Mouse (Mus musculus) hindbrain, embryonic 14.5 days (tissue): ENCODE measurements around the gene Syne2. TPM values are rescaled to one million over a fixed set of nuclear protein-coding genes. Genes with fewer than 3 reads are reported as not detected.
A peak's percentile ranks its signal among the peaks of the same experiment; 100 is the strongest.

Experiments used
- ATAC-seq: fragments of 200-750 bp; cut with Nextera tagmentation; 2 replicates; pipeline ENCODE4 v1.8.0; 2017; ENCODE audit warnings: moderate number of reproducible peaks, mild to moderate bottlenecking, moderate TSS enrichment, moderate library complexity; ENCODE audit not compliant: low FRiP score
- DNase-seq: peaks from one replicate; pipeline ENCODE4 v3.0.0-alpha.2; 2015; ENCODE audit warnings: low spot score
- H3K27ac ChIP-seq: fragments of 300-500 bp; sonication (generic); 2 replicates; pipeline ENCODE4 v1.5.1; 2014; ENCODE audit warnings: mild to moderate bottlenecking, moderate library complexity
- H3K27me3 ChIP-seq: fragments of 300-500 bp; sonication (generic); 2 replicates; pipeline ENCODE4 v1.6.1; 2014; ENCODE audit warnings: mild to moderate bottlenecking, low read length, mixed read lengths; ENCODE audit not compliant: control insufficient read depth, insufficient read depth
- H3K36me3 ChIP-seq: fragments of 300-500 bp; sonication (generic); replicated peaks from 2 replicates; pipeline ENCODE4 v1.6.1; 2014; ENCODE audit not compliant: control insufficient read depth, insufficient read depth
- H3K4me1 ChIP-seq: fragments of 300-500 bp; sonication (generic); replicated peaks from 2 replicates; pipeline ENCODE4 v1.6.1; 2014; ENCODE audit warnings: antibody characterized with exemption, low read length, mixed read lengths; ENCODE audit not compliant: control insufficient read depth, insufficient read depth
- H3K4me2 ChIP-seq: fragments of 300-500 bp; sonication (generic); replicated peaks from 2 replicates; pipeline ENCODE4 v1.6.1; 2014; ENCODE audit warnings: mild to moderate bottlenecking, moderate library complexity
- H3K4me3 ChIP-seq: fragments of 300-500 bp; sonication (generic); replicated peaks from 2 replicates; pipeline ENCODE4 v1.5.1; 2014; ENCODE audit warnings: mild to moderate bottlenecking, low read length
- H3K9ac ChIP-seq: fragments of 300-500 bp; sonication (generic); 2 replicates; pipeline ENCODE4 v1.6.1; 2014
- H3K9me3 ChIP-seq: fragments of 300-500 bp; sonication (generic); 2 replicates; pipeline ENCODE4 v1.6.1; 2016; ENCODE audit warnings: low read length; ENCODE audit not compliant: control insufficient read depth
- WGBS: fragments of 180-500 bp; shearing (Covaris S2); extraction: QIAGEN DNeasy Blood & Tissue Kit; methylation state at CpG from one replicate; pipeline ENCODE4 v1.1.7; 2014; 5-methylcytosine and 5-hydroxymethylcytosine counted together
- polyA plus RNA-seq: library from polyadenylated mRNA; unstranded; fragments of >200 nt; fragmentation: Nextera tagmentation; extraction: Ambion mirVana; gene quantifications from 2 replicates; pipeline ENCODE4 v1.2.1, GENCODE M21; 2014

Syne2 gene
- polyA plus RNA-seq, 1 experiment from 2014 or later = 52.6 TPM

DNA sequence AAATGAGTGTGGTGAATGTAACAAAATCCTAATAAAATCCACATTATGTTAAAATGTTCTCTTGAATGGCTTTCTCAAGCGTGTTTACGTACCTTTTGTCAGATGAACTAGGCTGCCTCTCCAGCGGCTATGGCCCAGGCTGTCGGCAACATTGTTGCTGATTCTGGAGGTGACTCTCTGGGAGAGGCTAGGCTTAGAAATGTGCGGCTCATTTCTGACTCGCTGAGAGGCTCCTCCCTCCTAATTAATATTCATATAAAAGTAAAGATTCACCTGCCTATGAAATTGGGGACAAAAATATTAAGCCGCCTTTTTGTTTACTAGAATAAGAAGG, 77.0 kb downstream of the Syne2 start:
- no peaks in the 10 kb centered on the region for H3K27me3 ChIP-seq
- 55% methylated on average over 7 of the region's 7 CpGs for WGBS
- no peak overlapping the region for H3K4me3 ChIP-seq
- H3K4me2 ChIP-seq = no peak overlapping the region
- peaks cover 29% of the 10 kb centered on the region for H3K36me3 ChIP-seq
- H3K9ac ChIP-seq = no peak overlapping the region
- H3K27ac ChIP-seq = no peak overlapping the region
- no peaks in the 10 kb centered on the region for H3K9me3 ChIP-seq
- H3K4me1 ChIP-seq = no peaks in the 10 kb centered on the region; the same call in 1 of the 2 replicates
- ATAC-seq (no peak), DNase-seq (no peak)

DNA sequence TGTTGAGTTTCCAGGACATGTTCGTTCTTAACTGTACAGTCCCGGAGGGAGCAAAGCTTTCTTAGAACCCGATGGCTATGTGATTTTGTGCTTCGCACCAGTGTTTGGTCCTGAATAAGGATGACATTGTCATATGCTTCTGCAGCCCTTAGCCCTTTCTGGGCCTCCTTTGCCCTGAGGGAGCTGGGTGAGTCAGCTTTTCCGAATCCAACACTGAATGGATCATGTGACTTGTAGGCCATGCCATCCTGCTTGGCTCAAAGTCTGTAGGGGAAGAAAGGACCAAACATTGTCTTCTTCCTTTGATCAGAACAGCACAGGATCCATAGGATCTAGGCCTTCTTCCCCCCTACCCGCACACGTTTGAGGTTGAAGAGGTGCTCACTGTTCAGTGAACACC, 79.9 kb downstream of the Syne2 start:
- no peaks in the 10 kb centered on the region; the same call in 1 of the 2 replicates for H3K4me1 ChIP-seq
- no peaks in the 10 kb centered on the region for H3K27me3 ChIP-seq
- ATAC-seq = no peak
- no peak overlapping the region for H3K9ac ChIP-seq
- WGBS = 90% methylated on average over 7 of the region's 7 CpGs
- H3K4me2 ChIP-seq = no peak overlapping the region
- no peak overlapping the region for H3K4me3 ChIP-seq
- H3K27ac ChIP-seq = no peak overlapping the region
- H3K36me3 ChIP-seq = peaks cover 24% of the 10 kb centered on the region
- no peaks in the 10 kb centered on the region for H3K9me3 ChIP-seq
- DNase-seq = no peak

DNA sequence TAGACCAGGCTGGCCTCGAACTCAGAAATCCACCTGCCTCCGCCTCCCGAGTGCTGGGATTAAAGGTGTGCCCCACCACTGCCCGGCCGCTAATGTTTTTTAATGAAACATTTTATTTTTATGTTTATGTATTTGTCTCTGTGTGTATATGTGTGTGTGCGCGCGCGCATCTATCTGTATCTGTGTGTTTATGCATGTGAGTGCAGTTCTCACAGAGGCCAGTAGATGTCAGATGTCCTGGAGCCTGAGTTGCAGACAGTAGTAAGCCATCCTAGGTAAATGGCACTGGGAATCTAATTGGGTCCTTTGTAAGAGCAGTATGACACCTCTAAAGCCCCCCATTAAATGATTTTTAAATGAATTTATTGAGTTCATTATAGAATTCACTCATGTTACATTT, 83.8 kb downstream of the Syne2 start:
- DNase-seq (no peak), ATAC-seq (no peak)
- Histone ChIP-seq H3K4me1 (no peaks in the 10 kb centered on the region), H3K36me3 (peaks cover 40% of the 10 kb centered on the region), H3K4me3 (no peak overlapping the region), H3K9ac (no peak overlapping the region), H3K27me3 (no peaks in the 10 kb centered on the region), H3K9me3 (no peaks in the 10 kb centered on the region), H3K4me2 (no peak overlapping the region), H3K27ac (no peak overlapping the region)
- 97% methylated on average over 9 of the region's 9 CpGs for WGBS

DNA sequence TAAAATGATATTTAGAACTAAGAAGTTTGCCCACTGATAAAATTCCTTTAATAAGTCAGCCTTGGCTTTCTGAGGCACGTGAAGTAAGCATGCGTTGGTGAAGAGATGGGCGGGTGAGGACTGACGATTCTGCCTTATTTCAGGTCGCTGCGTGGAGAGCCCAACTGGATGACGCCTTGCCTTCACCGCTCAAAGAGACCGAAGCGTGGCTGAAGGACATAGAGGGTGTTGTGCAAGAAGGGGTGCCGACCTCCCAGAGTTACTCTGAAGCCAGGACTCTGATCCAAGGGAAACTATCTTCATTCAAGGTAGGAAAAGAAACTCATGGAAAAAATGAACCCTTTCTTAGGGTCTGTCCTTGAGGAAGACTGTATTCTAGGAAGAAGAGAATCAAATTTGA, 86.1 kb downstream of the Syne2 start:
- H3K27me3 ChIP-seq = no peaks in the 10 kb centered on the region
- no peaks in the 10 kb centered on the region for H3K9me3 ChIP-seq
- WGBS = 98% methylated on average over 11 of the region's 11 CpGs
- no peak for DNase-seq
- H3K9ac ChIP-seq = no peak overlapping the region
- H3K4me3 ChIP-seq = no peak overlapping the region
- no peaks in the 10 kb centered on the region for H3K4me1 ChIP-seq
- ATAC-seq = no peak
- H3K4me2 ChIP-seq = no peak overlapping the region
- H3K36me3 ChIP-seq = peaks cover 42% of the 10 kb centered on the region; the same call in 1 of the 2 replicates
- no peak overlapping the region for H3K27ac ChIP-seq

DNA sequence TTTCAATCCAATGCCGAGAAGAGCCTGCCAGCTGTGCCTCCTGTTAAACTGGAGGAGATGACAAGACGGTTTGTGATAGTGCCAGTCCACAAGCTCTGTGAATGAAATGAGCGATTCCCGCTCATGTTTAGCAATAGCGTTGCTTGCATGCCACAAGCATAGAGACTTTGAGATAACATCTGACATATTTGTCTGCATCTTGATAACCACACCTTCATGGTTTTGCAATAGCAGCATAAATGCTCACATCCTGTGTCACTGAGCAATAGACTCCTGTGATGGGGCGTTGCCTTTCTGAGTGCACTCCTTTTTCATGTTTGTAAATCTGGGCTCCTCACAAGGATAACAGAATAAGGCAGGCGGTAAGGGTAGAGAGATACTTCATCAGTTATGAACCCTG, 87.4 kb downstream of the Syne2 start:
- H3K4me2 ChIP-seq = no peak overlapping the region
- DNase-seq (no peak), ATAC-seq (no peak)
- H3K27me3 ChIP-seq = no peaks in the 10 kb centered on the region
- H3K36me3 ChIP-seq = peaks cover 47% of the 10 kb centered on the region
- WGBS = 95% methylated on average over 7 of the region's 7 CpGs
- H3K4me1 ChIP-seq = no peaks in the 10 kb centered on the region
- no peaks in the 10 kb centered on the region for H3K9me3 ChIP-seq
- no peak overlapping the region for H3K4me3 ChIP-seq
- no peak overlapping the region for H3K27ac ChIP-seq
- no peak overlapping the region for H3K9ac ChIP-seq

DNA sequence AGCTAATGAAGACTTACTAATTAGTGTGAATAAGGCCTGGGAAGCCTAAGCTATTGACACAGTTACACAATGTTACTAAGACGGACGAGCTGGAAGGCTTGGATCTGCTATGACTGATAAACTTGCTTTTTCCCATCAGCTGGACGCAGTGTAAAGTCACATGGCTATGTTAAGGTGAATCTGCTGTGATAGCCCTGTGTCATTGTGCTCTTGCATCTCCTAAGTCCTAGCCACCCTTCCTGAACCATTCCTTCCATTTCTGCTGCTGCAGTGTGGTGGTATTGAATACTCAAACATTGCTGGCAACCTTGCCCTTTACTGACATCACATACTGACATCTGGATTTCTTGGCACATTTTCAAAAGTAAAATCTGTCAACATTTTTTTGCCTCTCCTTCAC, 90.5 kb downstream of the Syne2 start:
- H3K4me2 ChIP-seq = no peak overlapping the region
- 94% methylated on average over 3 of the region's 3 CpGs for WGBS
- DNase-seq (no peak), ATAC-seq (no peak)
- no peaks in the 10 kb centered on the region for H3K4me1 ChIP-seq
- no peak overlapping the region for H3K4me3 ChIP-seq
- no peaks in the 10 kb centered on the region for H3K27me3 ChIP-seq
- no peak overlapping the region for H3K9ac ChIP-seq
- no peaks in the 10 kb centered on the region for H3K9me3 ChIP-seq
- H3K36me3 ChIP-seq = peaks cover 73% of the 10 kb centered on the region
- H3K27ac ChIP-seq = no peak overlapping the region

DNA sequence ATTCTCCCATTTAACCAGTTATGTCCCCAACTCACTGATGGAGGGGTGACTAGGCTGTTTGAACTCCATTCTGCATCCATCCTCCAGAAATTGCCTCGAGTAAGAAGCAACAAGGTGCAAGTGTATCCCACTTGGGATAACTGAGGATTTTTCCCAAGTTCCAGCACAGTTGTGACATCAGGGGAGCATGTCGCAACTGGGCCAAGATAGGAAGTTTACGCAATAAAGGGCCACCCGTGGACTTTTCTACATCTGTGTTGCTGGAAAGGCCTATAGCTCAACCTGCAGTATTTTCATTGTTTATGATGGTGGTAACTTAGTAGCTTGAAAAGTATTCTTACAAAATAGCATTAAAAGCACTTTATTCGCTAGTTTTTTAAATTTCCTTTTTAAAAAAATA, 97.8 kb downstream of the Syne2 start:
- no peaks in the 10 kb centered on the region for H3K9me3 ChIP-seq
- no peak overlapping the region for H3K27ac ChIP-seq
- no peak overlapping the region for H3K4me2 ChIP-seq
- peaks cover 45% of the 10 kb centered on the region for H3K36me3 ChIP-seq
- DNase-seq (no peak), ATAC-seq (no peak)
- H3K4me1 ChIP-seq = no peaks in the 10 kb centered on the region
- no peak overlapping the region for H3K4me3 ChIP-seq
- no peaks in the 10 kb centered on the region for H3K27me3 ChIP-seq
- H3K9ac ChIP-seq = no peak overlapping the region
- WGBS = 94% methylated on average over 5 of the region's 5 CpGs

DNA sequence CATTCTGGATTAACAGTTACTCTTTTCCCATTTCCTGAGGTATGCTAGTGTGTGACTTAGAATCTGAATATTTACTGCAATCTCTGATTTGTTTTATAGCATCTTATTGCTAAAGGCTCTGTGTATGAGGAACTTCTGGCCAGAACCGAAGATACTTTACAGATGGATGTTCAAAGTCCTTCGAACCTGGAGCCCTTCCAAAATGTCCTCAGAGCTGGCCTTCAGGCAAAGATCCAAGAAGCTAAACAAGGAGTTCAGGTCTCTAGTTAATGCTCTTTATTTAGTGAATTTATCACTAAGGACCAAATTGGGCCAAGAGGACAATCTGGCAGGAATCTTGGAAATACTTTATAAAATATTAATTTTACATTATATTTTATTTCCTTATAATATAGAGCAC, 100.5 kb downstream of the Syne2 start:
- DNase-seq (no peak), ATAC-seq (no peak)
- no peaks in the 10 kb centered on the region for H3K27me3 ChIP-seq
- 88% methylated on average over 2 of the region's 2 CpGs for WGBS
- no peaks in the 10 kb centered on the region for H3K4me1 ChIP-seq
- no peak overlapping the region for H3K4me2 ChIP-seq
- no peaks in the 10 kb centered on the region for H3K9me3 ChIP-seq
- peaks cover 34% of the 10 kb centered on the region for H3K36me3 ChIP-seq
- H3K9ac ChIP-seq = no peak overlapping the region
- H3K27ac ChIP-seq = no peak overlapping the region
- no peak overlapping the region for H3K4me3 ChIP-seq

DNA sequence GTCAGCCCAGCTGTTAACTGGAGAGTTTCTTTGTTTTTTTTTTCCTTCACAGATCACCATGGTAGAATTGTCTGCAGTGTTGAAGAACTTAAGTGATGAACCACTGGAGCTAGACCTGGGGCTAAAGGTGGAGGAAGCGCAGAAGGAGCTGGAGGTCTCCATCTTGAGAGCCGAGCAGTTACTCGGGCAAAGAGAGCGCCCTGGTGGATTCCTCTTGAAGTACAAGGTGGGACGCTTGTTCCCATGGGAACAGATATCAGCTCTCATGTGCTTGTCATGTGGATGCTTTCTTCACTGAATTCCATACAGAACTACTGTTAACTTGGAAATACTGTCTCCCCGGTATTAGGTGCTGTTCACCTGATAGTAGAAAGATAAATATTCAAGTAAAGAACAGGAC, 101.0 kb downstream of the Syne2 start:
- Histone ChIP-seq H3K27ac (no peak overlapping the region), H3K27me3 (no peaks in the 10 kb centered on the region), H3K4me1 (no peaks in the 10 kb centered on the region), H3K36me3 (peaks cover 33% of the 10 kb centered on the region), H3K9me3 (no peaks in the 10 kb centered on the region), H3K4me2 (no peak overlapping the region), H3K4me3 (no peak overlapping the region), H3K9ac (no peak overlapping the region)
- WGBS = 58% methylated on average over 6 of the region's 6 CpGs
- ATAC-seq (no peak), DNase-seq (peak; percentile 55)

DNA sequence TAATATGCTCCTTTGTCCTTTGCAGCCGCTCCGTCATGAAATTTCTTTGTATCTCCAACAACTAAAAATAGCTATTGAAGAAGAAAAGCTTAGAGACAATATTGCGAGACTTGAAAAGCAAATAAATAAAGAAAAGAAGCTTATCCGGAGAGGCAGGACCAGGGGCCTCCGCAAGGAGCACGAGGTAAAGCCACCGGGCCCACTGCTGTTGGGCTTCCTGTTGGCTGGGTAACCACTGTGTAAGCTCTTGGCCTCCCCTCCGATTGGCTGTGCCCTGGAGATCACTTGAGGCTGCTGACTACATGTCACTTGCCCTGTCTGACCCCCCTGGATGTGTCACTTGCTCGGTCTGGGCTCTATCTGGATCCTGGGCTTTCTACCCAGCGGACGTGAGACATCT, 105.0 kb downstream of the Syne2 start:
- Histone ChIP-seq H3K27ac (no peak overlapping the region), H3K9me3 (no peaks in the 10 kb centered on the region), H3K4me2 (no peak overlapping the region), H3K4me1 (no peaks in the 10 kb centered on the region), H3K9ac (no peak overlapping the region), H3K4me3 (no peak overlapping the region), H3K27me3 (no peaks in the 10 kb centered on the region), H3K36me3 (peaks cover 55% of the 10 kb centered on the region)
- DNase-seq (no peak), ATAC-seq (no peak)
- WGBS = 30% methylated on average over 11 of the region's 11 CpGs
